Mouse (Mus musculus): ENCODE measurements around the gene Tra2b. TPM values are rescaled to one million over a fixed set of nuclear protein-coding genes. Genes with fewer than 3 reads are reported as not detected.
"Not testable (repeated sequence)": the region's sequence is repeated elsewhere in the genome, so short reads cannot be mapped to it uniquely, and the experiment has no call there.

Gene Tra2b
- polyA plus RNA-seq, 1 experiment: 72.6 TPM

DNA sequence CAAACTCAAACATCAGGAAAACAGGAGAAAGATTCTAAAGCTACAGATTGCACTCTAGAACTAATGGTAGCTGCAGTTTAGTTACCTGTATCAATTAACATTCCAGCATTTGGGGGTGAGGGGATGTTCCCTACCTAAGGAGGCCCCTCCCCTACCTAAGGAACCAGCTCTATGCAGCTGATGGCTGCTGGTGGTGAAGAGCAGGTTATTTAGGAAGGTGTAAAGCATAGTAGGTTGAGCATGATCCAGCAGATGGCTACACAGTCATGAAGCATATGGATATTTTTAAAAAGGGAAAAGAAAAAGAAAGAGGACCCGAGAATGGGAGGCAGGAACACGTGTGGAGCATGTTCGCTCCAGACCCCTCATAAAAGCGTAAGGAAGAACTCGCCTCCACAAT lies 15.5 kb downstream of the Tra2b start:
- Histone ChIP-seq H3K27ac (ENCODE audit: insufficient read depth, low read length) (no peak overlapping the region), H3K4me3 (ENCODE audit: insufficient read depth, low read length) (no peak overlapping the region), H3K4me1 (ENCODE audit: control insufficient read depth, insufficient read depth, low read length) (peaks cover 1% of the 10 kb centered on the region; the same call in 1 of the 2 replicates)
- no peak for TF ChIP-seq POLR2A (IDR thresholded peaks at IDR 0.05; ENCODE audit: extremely low read depth, insufficient read depth, low read length)
- TF ChIP-seq CTCF (IDR thresholded peaks at IDR 0.05; ENCODE audit: extremely low read depth, insufficient read depth, low read length): no peak

DNA sequence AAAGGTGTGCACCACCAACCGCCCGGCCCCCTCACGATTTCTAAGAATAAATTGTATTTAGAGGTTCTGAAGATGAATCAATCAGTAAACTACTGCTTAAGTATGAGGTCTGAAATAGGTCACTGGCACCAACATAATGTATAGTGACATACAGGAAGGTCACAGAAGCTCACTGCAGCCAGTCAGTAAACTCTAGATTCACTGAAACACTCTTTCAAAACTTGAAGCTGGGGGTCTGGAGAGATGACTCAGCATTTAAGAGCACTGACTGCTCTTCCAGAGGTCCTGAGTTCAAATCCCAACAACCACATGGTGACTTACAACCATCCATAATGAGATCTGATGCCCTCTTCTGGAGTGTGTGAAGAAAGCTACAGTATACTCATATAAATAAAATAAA lies 16.1 kb downstream of the Tra2b start:
- no peak for TF ChIP-seq CTCF (IDR thresholded peaks at IDR 0.05; ENCODE audit: extremely low read depth, insufficient read depth, low read length)
- no peak for TF ChIP-seq POLR2A (IDR thresholded peaks at IDR 0.05; ENCODE audit: extremely low read depth, insufficient read depth, low read length)
- Histone ChIP-seq H3K27ac (ENCODE audit: insufficient read depth, low read length) (no peak overlapping the region), H3K4me3 (ENCODE audit: insufficient read depth, low read length) (no peak overlapping the region), H3K4me1 (ENCODE audit: control insufficient read depth, insufficient read depth, low read length) (peaks cover 1% of the 10 kb centered on the region; the same call in 1 of the 2 replicates)

DNA sequence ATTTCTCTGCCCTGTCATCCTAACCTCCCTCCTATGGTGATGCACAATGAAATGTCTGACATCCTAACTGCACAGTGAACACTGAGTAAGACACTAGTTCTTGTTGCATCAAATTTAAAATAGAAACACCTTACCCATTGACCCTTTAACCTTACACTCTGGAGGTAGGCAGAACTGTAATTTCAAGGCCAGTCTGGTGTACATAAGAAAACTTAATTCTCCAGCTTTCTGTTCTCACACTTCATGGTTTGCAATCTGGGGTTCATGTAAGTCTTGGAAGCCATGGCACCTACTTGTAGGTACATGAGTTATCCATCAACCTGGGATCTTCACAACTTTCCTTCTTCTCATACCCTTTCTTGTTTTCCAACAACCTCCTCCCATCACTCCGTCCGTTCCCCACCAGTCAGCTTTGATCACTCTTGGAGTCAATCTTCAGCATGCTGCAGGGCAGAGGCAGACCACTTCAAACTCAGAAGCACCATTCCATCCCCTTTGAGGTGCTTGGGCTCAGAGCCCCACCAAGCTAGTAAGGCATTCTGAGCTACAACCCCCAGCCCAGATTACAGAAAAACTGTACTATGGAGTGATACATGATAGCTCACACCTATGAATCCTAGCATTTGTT lies 23.5 kb downstream of the Tra2b start:
- Histone ChIP-seq H3K27ac (ENCODE audit: insufficient read depth, low read length) (no peak overlapping the region), H3K4me1 (ENCODE audit: control insufficient read depth, insufficient read depth, low read length) (no peaks in the 10 kb centered on the region)
- TF ChIP-seq POLR2A (IDR thresholded peaks at IDR 0.05; ENCODE audit: extremely low read depth, insufficient read depth, low read length) (no peak), CTCF (IDR thresholded peaks at IDR 0.05; ENCODE audit: extremely low read depth, insufficient read depth, low read length) (no peak)

DNA sequence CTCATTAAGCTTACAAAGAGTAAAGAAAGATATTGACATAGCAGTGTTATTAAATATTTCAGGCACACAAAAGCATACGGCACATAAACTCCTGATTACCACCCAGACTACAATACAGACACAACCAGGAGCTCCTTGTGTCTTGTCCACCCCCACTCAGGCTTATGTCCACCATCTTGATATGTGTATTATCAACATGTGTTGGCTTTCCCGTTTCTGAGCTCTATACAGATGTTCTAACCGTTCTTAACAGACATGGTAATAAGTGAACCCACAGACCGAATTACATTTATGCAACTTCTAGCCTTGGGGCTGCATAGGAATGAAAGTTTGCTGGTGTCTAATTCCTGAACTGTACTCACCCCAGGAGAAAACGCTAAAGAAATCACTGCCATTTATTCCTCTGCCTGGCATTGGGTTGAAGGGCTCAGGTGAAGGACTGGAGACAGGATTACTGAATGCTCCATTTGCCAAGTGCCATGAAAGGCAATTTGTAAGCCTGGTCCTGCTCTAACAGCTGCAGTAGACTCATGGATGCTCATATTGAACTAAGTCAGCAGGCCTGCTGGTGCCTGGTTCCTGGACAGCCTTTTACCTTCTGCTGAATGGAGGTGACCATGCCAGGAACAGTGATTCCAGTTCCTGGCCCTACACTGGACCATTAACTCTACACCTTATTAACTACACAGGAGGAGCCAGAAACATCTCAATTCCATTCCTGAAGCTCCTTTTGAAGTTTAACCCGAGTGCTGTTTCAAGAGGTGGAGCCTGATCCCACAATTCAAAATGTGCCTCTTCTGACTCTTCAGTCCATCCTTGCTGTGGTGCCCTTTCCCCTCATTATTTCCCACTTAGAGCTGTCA lies 24.2 kb downstream of the Tra2b start:
- no peak for TF ChIP-seq CTCF (IDR thresholded peaks at IDR 0.05; ENCODE audit: extremely low read depth, insufficient read depth, low read length)
- TF ChIP-seq POLR2A (IDR thresholded peaks at IDR 0.05; ENCODE audit: extremely low read depth, insufficient read depth, low read length): no peak
- Histone ChIP-seq H3K4me3 (ENCODE audit: insufficient read depth, low read length) (no peak overlapping the region), H3K4me1 (ENCODE audit: control insufficient read depth, insufficient read depth, low read length) (no peaks in the 10 kb centered on the region), H3K27ac (ENCODE audit: insufficient read depth, low read length) (no peak overlapping the region)

More for the DNA sequence above, 23.5 kb downstream of the Tra2b start:
- no peak overlapping the region for H3K4me3 ChIP-seq (ENCODE audit: insufficient read depth, low read length)

DNA sequence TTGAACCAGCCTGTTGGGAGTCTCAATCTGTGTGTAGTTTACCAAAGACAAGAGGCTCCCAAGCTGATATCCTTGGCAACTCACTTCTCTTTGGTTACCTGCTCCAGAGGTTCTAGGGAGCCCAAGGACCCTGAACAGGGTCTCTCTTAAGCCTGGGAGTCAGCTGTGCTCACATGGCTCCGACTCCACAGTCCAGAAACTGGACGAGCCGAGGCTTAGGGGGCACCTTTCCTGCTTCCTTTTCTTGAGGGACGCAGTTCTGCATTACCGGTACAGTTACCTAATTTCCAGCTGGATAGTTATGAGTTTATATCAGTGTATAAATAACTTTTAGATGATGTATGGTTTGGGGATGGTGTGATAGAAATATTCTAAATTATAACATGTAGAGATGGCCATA lies 24.9 kb downstream of the Tra2b start:
- H3K27ac ChIP-seq (ENCODE audit: insufficient read depth, low read length): no peak overlapping the region
- no peak overlapping the region for H3K4me3 ChIP-seq (ENCODE audit: insufficient read depth, low read length)
- no peaks in the 10 kb centered on the region for H3K4me1 ChIP-seq (ENCODE audit: control insufficient read depth, insufficient read depth, low read length)
- TF ChIP-seq POLR2A (IDR thresholded peaks at IDR 0.05; ENCODE audit: extremely low read depth, insufficient read depth, low read length) (no peak), CTCF (IDR thresholded peaks at IDR 0.05; ENCODE audit: extremely low read depth, insufficient read depth, low read length) (no peak)

DNA sequence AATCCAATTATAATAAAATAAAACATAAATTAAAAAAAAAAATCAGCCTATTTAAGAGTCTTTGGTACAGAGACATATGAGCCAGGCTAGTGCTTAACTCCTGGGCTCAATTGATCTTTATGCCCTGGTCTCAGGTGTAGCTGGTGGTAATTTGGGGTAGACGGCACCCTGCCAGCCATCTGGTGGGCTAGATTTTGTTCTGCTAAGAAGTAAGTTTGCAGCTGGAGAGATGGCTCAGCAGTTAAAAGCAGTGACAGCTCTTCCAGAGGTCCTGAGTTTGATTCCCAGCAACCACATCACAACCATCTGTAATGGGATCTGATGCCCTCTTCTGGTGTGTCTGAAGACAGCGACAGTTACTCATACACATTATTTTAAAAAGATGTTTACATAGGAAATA lies 25.8 kb downstream of the Tra2b start:
- Histone ChIP-seq H3K4me1 (ENCODE audit: control insufficient read depth, insufficient read depth, low read length) (no peaks in the 10 kb centered on the region), H3K4me3 (ENCODE audit: insufficient read depth, low read length) (no peak overlapping the region), H3K27ac (ENCODE audit: insufficient read depth, low read length) (no peak overlapping the region)
- TF ChIP-seq POLR2A (IDR thresholded peaks at IDR 0.05; ENCODE audit: extremely low read depth, insufficient read depth, low read length) (no peak), CTCF (IDR thresholded peaks at IDR 0.05; ENCODE audit: extremely low read depth, insufficient read depth, low read length) (no peak)

DNA sequence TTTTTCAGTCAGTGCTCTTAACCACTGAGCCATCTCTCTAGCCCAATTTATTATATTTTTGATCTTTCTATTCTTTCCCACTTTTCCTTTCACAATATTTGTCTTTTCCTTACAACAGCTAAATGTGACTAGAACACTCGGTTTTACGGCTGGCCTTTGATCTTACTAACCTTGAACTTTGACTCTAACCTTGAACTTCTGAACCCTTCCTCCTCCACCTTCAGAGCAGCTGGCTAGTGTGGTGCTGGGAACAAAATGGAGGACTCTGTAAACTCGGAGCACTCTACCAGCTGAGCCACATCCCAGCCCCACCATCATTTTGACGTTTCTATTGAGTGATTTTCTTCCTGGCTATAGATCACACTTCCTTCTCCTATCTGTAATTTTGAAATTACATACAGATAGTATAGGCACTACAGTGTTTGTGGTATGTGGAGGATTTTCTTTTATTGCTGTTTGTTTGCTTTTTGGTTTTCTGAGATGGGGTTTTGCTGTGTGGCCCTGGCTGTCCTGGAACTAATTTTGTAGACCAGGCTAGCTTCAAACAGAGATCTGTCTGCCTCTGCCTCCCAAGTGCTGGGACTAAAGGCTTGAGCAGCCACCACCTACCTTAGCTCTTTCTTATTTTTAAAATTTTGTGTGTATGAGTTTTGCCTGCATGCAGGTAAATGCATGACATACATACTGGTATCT lies 26.7 kb downstream of the Tra2b start:
- no peak overlapping the region for H3K4me3 ChIP-seq (ENCODE audit: insufficient read depth, low read length)
- TF ChIP-seq CTCF (IDR thresholded peaks at IDR 0.05; ENCODE audit: extremely low read depth, insufficient read depth, low read length) (no peak), POLR2A (IDR thresholded peaks at IDR 0.05; ENCODE audit: extremely low read depth, insufficient read depth, low read length) (no peak)
- no peaks in the 10 kb centered on the region for H3K4me1 ChIP-seq (ENCODE audit: control insufficient read depth, insufficient read depth, low read length)
- no peak overlapping the region for H3K27ac ChIP-seq (ENCODE audit: insufficient read depth, low read length)

DNA sequence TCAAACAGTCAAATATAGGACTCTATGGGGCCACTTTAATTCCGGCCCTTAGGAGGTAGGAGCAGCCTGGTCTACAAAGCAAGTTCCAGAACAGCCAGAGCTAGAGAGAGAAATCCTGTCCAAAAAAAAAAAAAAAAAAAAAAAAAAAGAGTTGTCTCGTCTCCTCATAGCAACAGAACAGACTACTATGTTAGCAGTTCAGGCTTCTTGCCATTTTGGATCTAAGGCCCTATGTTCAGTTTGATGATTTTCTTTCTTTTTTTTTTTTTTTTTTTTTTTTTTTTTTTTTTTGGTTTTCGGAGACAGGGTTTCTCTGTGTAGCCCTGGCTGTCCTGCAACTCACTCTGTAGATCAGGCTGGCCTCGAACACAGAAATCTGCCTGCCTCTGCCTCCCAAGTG lies 27.4 kb downstream of the Tra2b start:
- H3K4me3 ChIP-seq (ENCODE audit: insufficient read depth, low read length): not testable (repeated sequence)

DNA sequence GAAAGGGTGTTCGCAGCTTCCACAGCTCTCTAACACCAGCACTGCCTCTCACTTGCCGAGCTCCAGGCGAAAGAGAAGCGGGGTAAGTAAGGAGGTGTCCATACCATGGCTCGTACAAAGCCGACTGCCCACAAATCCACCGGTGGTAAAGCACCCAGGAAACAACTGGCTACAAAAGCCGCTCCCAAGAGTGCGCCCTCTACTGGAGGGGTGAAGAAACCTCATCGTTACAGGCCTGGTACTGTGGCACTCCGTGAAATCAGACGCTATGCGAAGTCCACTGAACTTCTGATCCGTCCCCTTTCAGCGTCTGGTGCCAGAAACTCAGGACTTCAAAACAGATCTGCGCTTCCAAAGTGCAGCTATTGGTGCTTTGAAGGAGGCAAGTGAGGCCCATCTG lies 29.0 kb downstream of the Tra2b start:
- Histone ChIP-seq H3K27ac (ENCODE audit: insufficient read depth, low read length) (no peak overlapping the region), H3K4me1 (ENCODE audit: control insufficient read depth, insufficient read depth, low read length) (no peaks in the 10 kb centered on the region), H3K4me3 (ENCODE audit: insufficient read depth, low read length) (no peak overlapping the region)
- TF ChIP-seq POLR2A (IDR thresholded peaks at IDR 0.05; ENCODE audit: extremely low read depth, insufficient read depth, low read length) (no peak), CTCF (IDR thresholded peaks at IDR 0.05; ENCODE audit: extremely low read depth, insufficient read depth, low read length) (no peak)

More for the DNA sequence above, 27.4 kb downstream of the Tra2b start:
- not testable (repeated sequence) for H3K4me1 ChIP-seq (ENCODE audit: control insufficient read depth, insufficient read depth, low read length); H3K27ac ChIP-seq (ENCODE audit: insufficient read depth, low read length)

All from cortical plate, adult 2 months (tissue).